Mouse (Mus musculus) neural tube, embryonic 14.5 days (tissue): Measurements from ENCODE around the gene Scn3b. TPM values are rescaled to one million over a fixed set of nuclear protein-coding genes. Genes with fewer than 3 reads are reported as not detected.

Source experiments
- ATAC-seq: fragments of 200-750 bp; cut with Nextera tagmentation; 2 replicates; pipeline ENCODE4 v1.8.0; 2017; ENCODE audit warnings: low read depth, mild to moderate bottlenecking, moderate TSS enrichment, moderate library complexity
- H3K27ac ChIP-seq: fragments of 300-500 bp; sonication (generic); 2 replicates; pipeline ENCODE4 v1.5.1; 2014; ENCODE audit warnings: low read depth, mild to moderate bottlenecking, control low read depth, low read length, moderate library complexity, mixed read lengths
- H3K27me3 ChIP-seq: fragments of 300-500 bp; sonication (generic); 2 replicates; pipeline ENCODE4 v1.6.1; 2014; ENCODE audit warnings: low read length; ENCODE audit not compliant: control insufficient read depth, insufficient read depth
- H3K36me3 ChIP-seq: fragments of 300-500 bp; sonication (generic); 2 replicates; pipeline ENCODE4 v1.6.1; 2014; ENCODE audit warnings: low read length, mixed read lengths; ENCODE audit not compliant: control insufficient read depth, insufficient read depth
- H3K4me1 ChIP-seq: fragments of 300-500 bp; sonication (generic); 2 replicates; pipeline ENCODE4 v1.6.1; 2014; ENCODE audit warnings: low read length; ENCODE audit not compliant: control insufficient read depth, insufficient read depth
- H3K4me2 ChIP-seq: fragments of 300-500 bp; sonication (generic); 2 replicates; pipeline ENCODE4 v1.6.1; 2014; ENCODE audit warnings: mild to moderate bottlenecking, low read depth, low read length, control low read depth
- H3K4me3 ChIP-seq: fragments of 300-500 bp; sonication (generic); 2 replicates; pipeline ENCODE4 v1.5.1; 2014; ENCODE audit warnings: low read depth, low read length, control low read depth, mixed read lengths
- H3K9ac ChIP-seq: fragments of 300-500 bp; sonication (generic); replicated peaks from 2 replicates; pipeline ENCODE4 v1.6.1; 2014; ENCODE audit warnings: low read depth, mild to moderate bottlenecking, control low read depth, low read length, mixed read lengths
- H3K9me3 ChIP-seq: fragments of 300-500 bp; sonication (generic); 2 replicates; pipeline ENCODE4 v1.6.1; 2016; ENCODE audit warnings: low read length; ENCODE audit not compliant: control insufficient read depth
- WGBS: fragments of 180-500 bp; shearing (Covaris S2); extraction: QIAGEN DNeasy Blood & Tissue Kit; methylation state at CpG from one replicate; pipeline ENCODE4 v1.1.7; 2014; 5-methylcytosine and 5-hydroxymethylcytosine counted together
- polyA plus RNA-seq: library from polyadenylated mRNA; unstranded; fragments of >200 nt; fragmentation: Nextera tagmentation; extraction: Ambion mirVana; gene quantifications from 2 replicates; pipeline ENCODE4 v1.2.1, GENCODE M21; 2014

The Scn3b gene
- polyA plus RNA-seq, 1 experiment from 2014 or later: 193 TPM

DNA sequence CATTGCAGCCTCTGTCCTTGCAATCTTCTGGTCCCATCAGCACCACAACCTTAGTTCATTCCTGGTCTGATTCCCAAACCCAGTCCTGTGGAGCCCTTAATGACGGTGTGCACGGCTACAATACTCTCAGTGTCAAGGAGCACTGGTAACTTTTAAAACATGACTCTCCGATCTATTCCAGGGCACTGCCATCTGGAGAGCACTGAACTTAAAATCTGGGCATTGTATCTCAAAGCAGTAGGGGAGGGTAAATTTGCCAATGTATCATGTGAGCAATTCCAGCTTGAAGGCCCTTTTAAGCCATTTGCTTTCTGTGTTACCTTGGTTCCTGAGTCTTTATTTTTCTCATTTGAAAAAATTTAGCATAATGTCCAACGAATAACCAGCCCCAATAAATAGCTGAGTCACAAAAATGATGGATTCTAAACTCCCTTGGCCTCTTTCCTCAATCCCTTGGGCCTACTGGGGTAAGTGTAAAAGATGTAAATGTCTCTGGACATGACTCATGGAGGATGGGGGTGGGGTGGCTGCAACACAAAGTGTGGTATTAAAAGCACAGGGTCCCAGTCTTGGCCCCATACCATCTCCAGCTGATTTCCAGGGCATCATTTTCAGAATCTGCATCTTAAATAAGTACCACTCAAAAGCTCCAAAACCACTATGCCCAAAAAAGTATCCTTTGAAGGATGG lies 68.3 kb downstream of the Scn3b start:
- no peak overlapping the region for H3K27ac ChIP-seq
- H3K4me2 ChIP-seq: no peak overlapping the region
- H3K9ac ChIP-seq: no peak overlapping the region
- H3K4me3 ChIP-seq: no peak overlapping the region
- 58% methylated on average over 4 of the region's 4 CpGs for WGBS
- no peaks in the 10 kb centered on the region for H3K27me3 ChIP-seq
- peaks cover under 1% of the 10 kb centered on the region; the same call in 1 of the 2 replicates for H3K36me3 ChIP-seq
- H3K9me3 ChIP-seq: no peaks in the 10 kb centered on the region
- no peaks in the 10 kb centered on the region for H3K4me1 ChIP-seq
- no peak for ATAC-seq

DNA sequence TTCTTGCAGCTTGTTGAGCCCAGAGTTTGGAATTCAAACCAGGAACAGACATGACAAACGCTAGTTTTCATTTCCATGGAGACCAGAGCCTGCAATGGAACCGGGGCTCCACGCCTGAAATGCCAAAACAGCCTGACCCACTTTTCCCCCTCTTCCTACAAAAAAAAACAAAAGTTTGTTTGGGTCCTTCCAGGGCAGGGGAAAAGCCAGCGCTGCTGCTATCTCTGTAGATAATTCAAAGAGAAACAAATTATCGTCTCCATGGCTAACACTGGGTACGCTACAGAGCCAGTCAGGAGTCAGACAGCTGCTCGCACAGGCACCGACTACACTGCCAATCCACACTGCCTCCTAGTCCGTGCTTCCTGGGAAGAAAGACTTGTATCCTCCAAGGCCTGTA lies 70.6 kb downstream of the Scn3b start:
- H3K9ac ChIP-seq: no peak overlapping the region
- no peaks in the 10 kb centered on the region for H3K27me3 ChIP-seq
- H3K4me3 ChIP-seq: no peak overlapping the region
- no peak for ATAC-seq
- H3K4me1 ChIP-seq: peaks cover 2% of the 10 kb centered on the region; the same call in 1 of the 2 replicates
- 69% methylated on average over 9 of the region's 9 CpGs for WGBS
- H3K36me3 ChIP-seq: no peaks in the 10 kb centered on the region
- H3K27ac ChIP-seq: no peak overlapping the region
- H3K4me2 ChIP-seq: no peak overlapping the region
- no peaks in the 10 kb centered on the region for H3K9me3 ChIP-seq

Other genes starting within 250 kb of the Scn3b start
- gene Olfr981, start 247.8 kb upstream of the Scn3b start, polyA plus RNA-seq: not detected in 2 replicates
- gene Olfr982, start 195.4 kb upstream of the Scn3b start, polyA plus RNA-seq: not detected in 2 replicates
- gene Olfr983, start 175.6 kb upstream of the Scn3b start, polyA plus RNA-seq: not detected in 2 replicates
- not detected in 2 replicates for gene Olfr984, start 155.0 kb upstream of the Scn3b start, polyA plus RNA-seq
- not detected in 2 replicates for gene Olfr985, start 139.0 kb upstream of the Scn3b start, polyA plus RNA-seq
- gene Tmem225, start 121.1 kb upstream of the Scn3b start, polyA plus RNA-seq: not detected in 2 replicates
- gene Olfr986, start 88.3 kb upstream of the Scn3b start, polyA plus RNA-seq: 0.10 TPM in 1 of 2 replicates, not detected in the other
- 11.7 and 13.4 TPM in 2 replicates for gene Zfp202, start 76.9 kb upstream of the Scn3b start, polyA plus RNA-seq